Mouse (Mus musculus) right cerebral cortex, postnatal 14 days (tissue): ENCODE data around the gene Fermt3.

Experiments used
- DNase-seq: peaks from one replicate; pipeline ENCODE4 v3.0.0; 2022

Fermt3 gene

DNA sequence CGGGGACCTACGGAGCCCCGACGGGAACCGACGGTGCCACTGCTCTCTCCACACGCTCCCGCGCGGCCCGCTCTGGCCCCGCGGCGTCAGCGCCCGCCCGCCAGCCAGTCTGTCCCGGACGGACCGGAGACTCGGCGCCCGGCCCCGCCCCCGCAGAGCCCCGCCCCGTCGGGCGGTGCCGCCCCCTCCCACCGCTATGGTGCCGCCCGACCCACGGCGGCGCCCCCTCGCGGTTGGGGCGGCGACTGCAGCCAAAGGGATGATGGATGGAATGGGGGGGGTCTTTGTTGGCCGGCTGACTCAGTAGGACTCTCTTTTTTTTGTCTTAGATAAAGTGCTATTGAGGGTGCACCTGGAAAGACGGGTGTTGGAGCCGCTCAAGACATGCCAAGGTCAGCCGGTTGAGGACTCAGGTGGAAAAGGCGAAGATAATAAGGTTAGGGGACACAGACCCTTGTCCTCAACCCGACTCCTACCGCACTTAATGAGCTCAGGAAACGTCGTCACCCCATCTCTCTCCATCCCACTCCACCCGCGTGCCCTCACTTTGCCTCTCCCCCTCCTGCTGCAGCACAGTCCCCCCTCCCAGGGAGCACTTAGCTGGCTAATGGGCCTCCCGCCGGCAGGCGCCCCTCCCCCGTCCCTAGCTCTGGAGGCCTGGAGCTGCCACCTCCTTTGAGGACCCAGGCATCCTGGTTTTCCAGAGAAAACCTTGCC, 49.4 kb downstream of the Fermt3 start:
- DNase-seq = peak; percentile 59

- DNase-seq = no peak
These were observed 50.0 kb downstream of the Fermt3 start for GRCm38 (mm10) chr19:6969291-6969664.

- no peak for DNase-seq
These were observed 50.6 kb downstream of the Fermt3 start for GRCm38 (mm10) chr19:6968491-6969271.

DNA sequence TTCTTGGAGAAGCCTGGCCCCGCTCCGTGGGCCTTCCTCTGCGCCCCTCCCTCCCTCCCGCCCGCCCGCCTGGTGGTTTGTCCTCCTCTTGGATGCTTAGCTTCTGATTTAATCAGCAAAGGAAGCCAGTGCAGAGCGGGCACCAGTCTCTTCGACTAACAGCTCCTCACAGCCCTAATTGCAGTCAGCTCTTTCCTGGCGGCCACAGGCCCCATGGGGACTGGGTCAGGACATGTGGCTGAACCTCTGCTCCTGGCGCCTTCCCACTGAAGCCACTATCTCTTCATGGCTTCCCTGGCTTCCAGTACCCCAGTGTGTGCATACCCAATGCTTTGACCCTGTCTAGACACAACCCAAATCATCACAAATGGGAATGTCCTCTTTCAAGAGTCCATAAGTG, 62.8 kb downstream of the Fermt3 start:
- DNase-seq = no peak

GRCm38 (mm10) chr19:6955424-6955823, 63.8 kb downstream of the Fermt3 start:
- DNase-seq = no peak

- DNase-seq = no peak
These were observed 65.2 kb downstream of the Fermt3 start for GRCm38 (mm10) chr19:6954046-6954445.

GRCm38 (mm10) chr19:6952712-6953037, 66.6 kb downstream of the Fermt3 start:
- DNase-seq = no peak

GRCm38 (mm10) chr19:6951994-6952711, 67.1 kb downstream of the Fermt3 start:
- peak; percentile 68 for DNase-seq

- DNase-seq = peak; percentile 83
These were observed 67.8 kb downstream of the Fermt3 start for GRCm38 (mm10) chr19:6951381-6951968.

GRCm38 (mm10) chr19:6950613-6951153, 68.6 kb downstream of the Fermt3 start:
- DNase-seq = peak; percentile 51

DNA sequence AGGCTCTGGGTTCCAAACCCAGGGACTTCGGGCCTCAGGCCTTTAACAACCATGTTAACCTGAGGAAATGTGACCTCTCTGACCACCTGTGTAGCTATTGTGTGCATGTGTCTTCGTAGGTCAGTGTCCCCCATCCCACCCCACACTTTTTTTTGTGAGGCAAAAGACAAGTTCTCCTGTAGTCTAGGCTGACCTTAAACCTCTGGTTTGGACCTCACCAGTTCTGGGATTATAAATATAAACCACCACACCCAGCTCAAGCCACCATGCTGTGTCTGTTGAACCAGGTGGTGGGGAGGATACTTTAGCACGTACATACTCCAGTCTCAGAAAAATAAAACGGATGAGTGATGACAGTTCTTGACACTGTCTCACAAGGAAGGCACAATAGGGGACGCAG, 69.3 kb downstream of the Fermt3 start:
- DNase-seq = no peak

- no peak for DNase-seq
These were observed 69.7 kb downstream of the Fermt3 start for GRCm38 (mm10) chr19:6949532-6949931.
